Mouse (Mus musculus) MEL (cell line): Measurements from ENCODE around the gene Atr. TPM values are rescaled to one million over a fixed set of nuclear protein-coding genes. Genes with fewer than 3 reads are reported as not detected.

Experiments
- DNase-seq: peaks from one replicate; pipeline ENCODE4 v3.0.0; 2011; ENCODE audit warnings: low read depth, low spot score
- H3K27ac ChIP-seq: 2 replicates; pipeline ENCODE4 v1.5.1; 2012; ENCODE audit warnings: low read depth, mild to moderate bottlenecking, control low read depth, low read length, moderate library complexity; ENCODE audit not compliant: control insufficient read depth
- H3K27me3 ChIP-seq, 2 experiments: fragments of 150-350 bp in 1 of 2; sonication (generic) in 1 of 2; 2 replicates each; pipeline ENCODE4 v1.6.1; 2012; ENCODE audit warnings: low read length in 2 of 2, mild to moderate bottlenecking in 2 of 2, improper control_type of control experiment in 1 of 2, moderate library complexity in 1 of 2; ENCODE audit not compliant: insufficient read depth in 2 of 2, control insufficient read depth in 1 of 2
- H3K36me3 ChIP-seq, 2 experiments: 2 replicates each; pipeline ENCODE4 v1.6.1; 2012 to 2014; ENCODE audit warnings: low read length in 2 of 2, improper control_type of control experiment in 1 of 2, inconsistent platforms in 1 of 2, mild to moderate bottlenecking in 1 of 2; ENCODE audit not compliant: insufficient read depth in 2 of 2, control insufficient read depth in 1 of 2
- H3K4me1 ChIP-seq, 2 experiments: fragments of 150-350 bp in 1 of 2; sonication (generic) in 1 of 2; 2 replicates each; pipeline ENCODE4 v1.6.1; 2012; ENCODE audit warnings: low read length in 2 of 2, improper control_type of control experiment in 1 of 2, mild to moderate bottlenecking in 1 of 2; ENCODE audit not compliant: insufficient read depth in 2 of 2, control insufficient read depth in 1 of 2
- H3K4me3 ChIP-seq, 2 experiments: fragments of 150-350 bp in 1 of 2; sonication (generic) in 1 of 2; 2 replicates each; pipeline ENCODE4 v1.5.1; 2012; ENCODE audit warnings: low read depth in 2 of 2, low read length in 2 of 2, mild to moderate bottlenecking in 2 of 2, moderate library complexity in 2 of 2, control low read depth in 1 of 2, improper control_type of control experiment in 1 of 2; ENCODE audit not compliant: control insufficient read depth in 1 of 2, insufficient read depth in 1 of 2
- H3K79me2 ChIP-seq: 2 replicates; pipeline ENCODE4 v1.6.1; 2012; ENCODE audit warnings: mild to moderate bottlenecking, low read length, moderate library complexity; ENCODE audit not compliant: control insufficient read depth, poor library complexity, insufficient read depth
- H3K9ac ChIP-seq: 2 replicates; pipeline ENCODE4 v1.6.1; 2012; ENCODE audit warnings: low read depth, mild to moderate bottlenecking, control low read depth, low read length, moderate library complexity; ENCODE audit not compliant: control insufficient read depth, poor library complexity, severe bottlenecking
- H3K9me3 ChIP-seq: fragments of 150-350 bp; sonication (generic); replicated peaks from 2 replicates; pipeline ENCODE4 v1.6.1; 2012; ENCODE audit warnings: mild to moderate bottlenecking, low read length, improper control_type of control experiment, moderate library complexity; ENCODE audit not compliant: insufficient read depth
- BHLHE40 ChIP-seq: IDR thresholded peaks from 2 replicates; pipeline ENCODE4 v1.6.1; 2012; ENCODE audit warnings: low read depth, mild to moderate bottlenecking, inconsistent platforms, low read length, improper control_type of control experiment, borderline replicate concordance
- CTCF ChIP-seq, 3 experiments: IDR thresholded peaks in 2 of 3; conservative IDR thresholded peaks in 1 of 3; 2 replicates each; pipeline ENCODE4 v1.5.1; 2011 to 2012; ENCODE audit warnings: low read length in 3 of 3, low read depth in 2 of 3, mild to moderate bottlenecking in 2 of 3, improper control_type of control experiment in 1 of 3, inconsistent platforms in 1 of 3, mixed read lengths in 1 of 3, moderate library complexity in 1 of 3; ENCODE audit not compliant: control insufficient read depth in 1 of 3, insufficient read depth in 1 of 3, poor library complexity in 1 of 3, severe bottlenecking in 1 of 3
- ELF1 ChIP-seq: IDR thresholded peaks from 2 replicates; pipeline ENCODE4 v1.6.1; 2014; ENCODE audit warnings: low read depth, mild to moderate bottlenecking, inconsistent platforms, low read length, improper control_type of control experiment, moderate library complexity
- HCFC1 ChIP-seq: IDR thresholded peaks from 2 replicates; pipeline ENCODE4 v1.6.1; 2012; ENCODE audit warnings: low read depth, mild to moderate bottlenecking, inconsistent platforms, low read length, improper control_type of control experiment, moderate library complexity
- MAZ ChIP-seq: IDR thresholded peaks from 2 replicates; pipeline ENCODE4 v1.6.1; 2012; ENCODE audit warnings: low read depth, mild to moderate bottlenecking, inconsistent platforms, low read length, improper control_type of control experiment
- MXI1 ChIP-seq: IDR thresholded peaks from 2 replicates; pipeline ENCODE4 v1.6.1; 2011; ENCODE audit warnings: mild to moderate bottlenecking, low read depth, low read length, improper control_type of control experiment
- NRF1 ChIP-seq: IDR thresholded peaks from 2 replicates; pipeline ENCODE4 v1.6.1; 2014; ENCODE audit warnings: low read depth, mild to moderate bottlenecking, inconsistent platforms, low read length, improper control_type of control experiment, moderate library complexity; ENCODE audit not compliant: poor library complexity, insufficient read depth, severe bottlenecking
- POLR2AphosphoS2 ChIP-seq: IDR thresholded peaks from 2 replicates; pipeline ENCODE4 v1.6.1; 2011; ENCODE audit warnings: low read length, improper control_type of control experiment
- POLR2AphosphoS5 ChIP-seq: IDR thresholded peaks from 2 replicates; pipeline ENCODE4 v1.6.1; 2012; ENCODE audit warnings: low read depth, borderline replicate concordance, mild to moderate bottlenecking, inconsistent platforms, low read length, moderate library complexity, mixed read lengths
- SIN3A ChIP-seq: IDR thresholded peaks from 2 replicates; pipeline ENCODE4 v1.6.1; 2012; ENCODE audit warnings: low read length, improper control_type of control experiment, inconsistent platforms
- SMC3 ChIP-seq: IDR thresholded peaks from 2 replicates; pipeline ENCODE4 v1.6.1; 2011; ENCODE audit warnings: low read depth, low read length, improper control_type of control experiment
- TBP ChIP-seq: IDR thresholded peaks from 2 replicates; pipeline ENCODE4 v1.8.0; 2011; ENCODE audit warnings: low read depth, low read length, improper control_type of control experiment
- TCF12 ChIP-seq: IDR thresholded peaks from 2 replicates; pipeline ENCODE4 v1.6.1; 2014; ENCODE audit warnings: low read depth, mild to moderate bottlenecking, inconsistent platforms, low read length, improper control_type of control experiment, moderate library complexity
- UBTF ChIP-seq: IDR thresholded peaks from 2 replicates; pipeline ENCODE4 v1.6.1; 2012; ENCODE audit warnings: low read depth, mild to moderate bottlenecking, inconsistent platforms, low read length, improper control_type of control experiment, moderate library complexity, borderline replicate concordance; ENCODE audit not compliant: insufficient read depth
- USF1 ChIP-seq: IDR thresholded peaks from 2 replicates; pipeline ENCODE4 v1.6.1; 2014; ENCODE audit warnings: low read depth, mild to moderate bottlenecking, inconsistent platforms, low read length, improper control_type of control experiment, moderate library complexity
- USF2 ChIP-seq, 2 experiments: IDR thresholded peaks; 2 replicates each; pipeline ENCODE4 v1.6.1; 2011 to 2012; ENCODE audit warnings: improper control_type of control experiment in 2 of 2, low read length in 2 of 2, borderline replicate concordance in 1 of 2, inconsistent platforms in 1 of 2, low read depth in 1 of 2, mild to moderate bottlenecking in 1 of 2; ENCODE audit not compliant: insufficient read depth in 1 of 2
- ZC3H11A ChIP-seq: IDR thresholded peaks from 2 replicates; pipeline ENCODE4 v1.6.1; 2012; ENCODE audit warnings: low read depth, mild to moderate bottlenecking, inconsistent platforms, low read length, improper control_type of control experiment
- ZKSCAN1 ChIP-seq: IDR thresholded peaks from 2 replicates; pipeline ENCODE4 v1.6.1; 2012; ENCODE audit warnings: low read depth, mild to moderate bottlenecking, inconsistent platforms, low read length, improper control_type of control experiment, moderate library complexity
- ZMIZ1 ChIP-seq: IDR thresholded peaks from 2 replicates; pipeline ENCODE4 v1.6.1; 2012; ENCODE audit warnings: low read depth, mild to moderate bottlenecking, inconsistent platforms, low read length, improper control_type of control experiment, moderate library complexity
- ZNF384 ChIP-seq: IDR thresholded peaks from 2 replicates; pipeline ENCODE4 v1.6.1; 2012; ENCODE audit warnings: low read depth, mild to moderate bottlenecking, inconsistent platforms, low read length, improper control_type of control experiment
- polyA plus RNA-seq, 2 experiments: library from polyadenylated mRNA; stranded (reverse) in 1 of 2; unstranded in 1 of 2; fragments of >175 nt in 1 of 2; fragments of >200 nt in 1 of 2; gene quantifications; 2 replicates each; pipeline versions ENCODE4 v1.2.1 to v1.2.4; 2012; ENCODE audit warnings: low replicate concordance in 2 of 2, low read depth in 1 of 2; ENCODE audit not compliant: insufficient read length in 2 of 2, insufficient read depth in 1 of 2, missing spikeins in 1 of 2
- total RNA-seq: library from RNA; depleted of rRNA; stranded (reverse); fragments of 300-350 nt; gene quantifications from 2 replicates; pipeline ENCODE4 v1.2.3, GENCODE M21; 2012

Atr gene
- total and polyA plus RNA-seq, 3 experiments: 12.2 to 19.6 TPM; not detected in 1

DNA sequence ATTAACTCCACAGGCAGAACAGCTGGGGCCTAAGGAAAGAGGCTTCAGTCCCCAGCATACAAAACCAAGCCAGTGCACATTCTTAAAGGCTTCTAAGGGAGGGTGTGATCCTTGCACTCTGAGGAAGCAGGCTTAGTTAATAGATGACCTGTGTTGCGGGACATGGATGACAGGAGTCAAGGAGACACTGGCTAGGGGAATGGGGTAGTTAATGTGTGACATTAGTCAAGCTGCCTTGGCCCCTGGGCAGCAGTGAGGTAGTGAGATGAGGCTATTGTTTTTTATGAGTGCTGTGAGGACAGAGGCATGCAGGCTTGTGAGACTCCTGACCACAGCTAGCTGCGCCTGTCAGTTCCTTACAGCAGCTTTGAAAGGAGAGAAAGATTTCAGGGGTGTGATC, 2.5 kb upstream of the Atr start:
- H3K4me3 ChIP-seq: no peak overlapping the region
- H3K79me2 ChIP-seq: peaks cover 10% of the 10 kb centered on the region
- H3K27ac ChIP-seq: no peak overlapping the region
- no peak for DNase-seq
- H3K4me1 ChIP-seq: peaks cover 0 to 5% of the 10 kb centered on the region in 2 experiments; a peak in 1 of 4 replicates
- peaks cover 0 to 5% of the 10 kb centered on the region in 2 experiments; a peak in 2 of 4 replicates for H3K36me3 ChIP-seq
- H3K9ac ChIP-seq: no peak overlapping the region
- TF ChIP-seq ZKSCAN1: no peak
- no peak for TF ChIP-seq CTCF (IDR thresholded peaks at IDR 0.05 in 2 of 3, conservative IDR thresholded peaks at IDR 0.05 in 1 of 3; ENCODE audit: control insufficient read depth in 1 of 3, insufficient read depth in 1 of 3, low read depth in 2 of 3, low read length in 3 of 3, poor library complexity in 1 of 3, severe bottlenecking in 1 of 3)
- no peak for TF ChIP-seq SIN3A
- no peak for TF ChIP-seq HCFC1
- no peak for TF ChIP-seq TBP
- TF ChIP-seq POLR2AphosphoS2: no peak
- no peak for TF ChIP-seq ZNF384
- TF ChIP-seq TCF12: no peak
- TF ChIP-seq BHLHE40: no peak
- TF ChIP-seq MAZ: no peak
- TF ChIP-seq USF2 (IDR thresholded peaks at IDR 0.05; ENCODE audit: borderline replicate concordance in 1 of 2, insufficient read depth in 1 of 2, low read depth in 1 of 2, low read length in 2 of 2): no peak
- TF ChIP-seq UBTF: no peak
- no peak for TF ChIP-seq ZC3H11A
- no peaks in the 10 kb centered on the region for H3K27me3 ChIP-seq
- no peaks in the 10 kb centered on the region for H3K9me3 ChIP-seq

- TF ChIP-seq POLR2AphosphoS5: no peak
- TF ChIP-seq USF1: no peak
- TF ChIP-seq MXI1: no peak
- TF ChIP-seq SMC3: no peak
- no peak for TF ChIP-seq ZNF384
- no peak for TF ChIP-seq UBTF
- no peak for TF ChIP-seq ELF1
- no peak for TF ChIP-seq NRF1
- TF ChIP-seq ZMIZ1: no peak
- no peak for TF ChIP-seq CTCF (IDR thresholded peaks at IDR 0.05 in 2 of 3, conservative IDR thresholded peaks at IDR 0.05 in 1 of 3; ENCODE audit: control insufficient read depth in 1 of 3, insufficient read depth in 1 of 3, low read depth in 2 of 3, low read length in 3 of 3, poor library complexity in 1 of 3, severe bottlenecking in 1 of 3)
- TF ChIP-seq, all 39 proteins: peak for 0
These were observed 1.4 kb upstream of the Atr start for GRCm38 (mm10) chr9:95856004-95856403.

More at GRCm38 (mm10) chr9:95856004-95856403, 1.4 kb upstream of the Atr start:
- no peak for DNase-seq
- Histone ChIP-seq H3K27me3 (no peaks in the 10 kb centered on the region), H3K36me3 (peaks cover 0 to 5% of the 10 kb centered on the region in 2 experiments; a peak in 2 of 4 replicates), H3K9me3 (no peaks in the 10 kb centered on the region), H3K79me2 (peaks cover 10% of the 10 kb centered on the region), H3K4me1 (peaks cover 0 to 5% of the 10 kb centered on the region in 2 experiments; a peak in 1 of 4 replicates), H3K4me3 (no peak overlapping the region), H3K27ac (no peak overlapping the region), H3K9ac (no peak overlapping the region)
